Mouse (Mus musculus) midbrain, postnatal 0 days (tissue): Measurements from ENCODE around the gene Pigc. TPM values are rescaled to one million over a fixed set of nuclear protein-coding genes. Genes with fewer than 3 reads are reported as not detected.

Source experiments
- ATAC-seq: fragments of 200-750 bp; cut with Nextera tagmentation; 2 replicates; pipeline ENCODE4 v1.8.0; 2017; ENCODE audit warnings: moderate number of reproducible peaks, mild to moderate bottlenecking, moderate TSS enrichment, moderate library complexity; ENCODE audit not compliant: low FRiP score
- DNase-seq: peaks from one replicate; pipeline ENCODE4 v3.0.0-alpha.2; 2015; ENCODE audit warnings: low spot score
- H3K27ac ChIP-seq: fragments of 300-500 bp; sonication (generic); 2 replicates; pipeline ENCODE4 v1.5.1; 2014; ENCODE audit warnings: low read depth, mild to moderate bottlenecking, low read length, mixed read lengths
- H3K27me3 ChIP-seq: fragments of 300-500 bp; sonication (generic); 2 replicates; pipeline ENCODE4 v1.6.1; 2014; ENCODE audit warnings: low read length, control low read depth, mixed read lengths; ENCODE audit not compliant: insufficient read depth
- H3K36me3 ChIP-seq: fragments of 300-500 bp; sonication (generic); 2 replicates; pipeline ENCODE4 v1.6.1; 2014; ENCODE audit warnings: low read length, control low read depth, mixed read lengths; ENCODE audit not compliant: insufficient read depth
- H3K4me1 ChIP-seq: fragments of 300-500 bp; sonication (generic); 2 replicates; pipeline ENCODE4 v1.6.1; 2014; ENCODE audit warnings: mild to moderate bottlenecking, control low read depth, antibody characterized with exemption, low read length, mixed read lengths; ENCODE audit not compliant: insufficient read depth
- H3K4me2 ChIP-seq: fragments of 300-500 bp; sonication (generic); 2 replicates; pipeline ENCODE4 v1.6.1; 2014; ENCODE audit warnings: low read depth, mild to moderate bottlenecking, low read length, mixed read lengths; ENCODE audit not compliant: poor library complexity, severe bottlenecking
- H3K4me3 ChIP-seq: fragments of 300-500 bp; sonication (generic); 2 replicates; pipeline ENCODE4 v1.5.1; 2014; ENCODE audit warnings: low read depth, mild to moderate bottlenecking, low read length, moderate library complexity
- H3K9ac ChIP-seq: fragments of 300-500 bp; sonication (generic); replicated peaks from 2 replicates; pipeline ENCODE4 v1.6.1; 2014; ENCODE audit warnings: mild to moderate bottlenecking, low read length, moderate library complexity, mixed read lengths; ENCODE audit not compliant: poor library complexity, severe bottlenecking
- H3K9me3 ChIP-seq: fragments of 300-500 bp; sonication (generic); 2 replicates; pipeline ENCODE4 v1.6.1; 2016; ENCODE audit warnings: low read length, control low read depth
- CTCF ChIP-seq: IDR thresholded peaks from 2 replicates; pipeline ENCODE4 v1.5.1; 2016; ENCODE audit warnings: antibody characterized with exemption, mild to moderate bottlenecking
- WGBS: fragments of 180-500 bp; shearing (Covaris S2); extraction: QIAGEN DNeasy Blood & Tissue Kit; methylation state at CpG from one replicate; pipeline ENCODE4 v1.1.7; 2014; 5-methylcytosine and 5-hydroxymethylcytosine counted together
- polyA plus RNA-seq: library from polyadenylated mRNA; unstranded; fragments of >200 nt; fragmentation: Nextera tagmentation; extraction: Ambion mirVana; gene quantifications from 2 replicates; pipeline ENCODE4 v1.2.1, GENCODE M21; 2015
- total RNA-seq: library from RNA; depleted of rRNA; stranded (reverse); fragments of >200 nt; gene quantifications from 2 replicates; pipeline ENCODE4 v1.2.3, GENCODE M21; 2014

Gene Pigc
- total and polyA plus RNA-seq, 2 experiments from 2014 or later, result 14.5 to 22.6 TPM

DNA sequence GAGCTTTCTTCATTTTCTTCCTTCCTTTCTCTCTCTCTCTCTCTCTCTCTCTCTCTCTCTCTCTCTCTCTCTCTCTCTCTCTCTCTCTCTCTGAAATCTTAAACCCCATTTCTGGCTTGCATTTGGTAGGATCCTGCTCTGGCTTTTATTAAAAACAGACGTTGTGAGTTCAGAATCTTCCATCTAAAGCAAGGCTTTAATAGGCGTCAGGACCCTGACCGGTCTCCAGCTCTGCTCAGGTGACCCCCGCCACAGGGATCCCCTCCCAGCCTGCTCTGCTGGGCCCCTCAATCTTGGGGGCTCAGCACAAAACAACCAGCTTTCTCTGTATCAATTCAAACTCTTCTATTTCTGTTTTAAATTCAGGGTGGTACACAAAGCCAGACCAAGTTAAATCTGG is 39.2 kb downstream of the Pigc start:
- TF ChIP-seq CTCF, result no peak
- H3K27me3 ChIP-seq, result no peaks in the 10 kb centered on the region
- peaks cover 10% of the 10 kb centered on the region for H3K36me3 ChIP-seq
- H3K4me2 ChIP-seq, result no peak overlapping the region
- ATAC-seq (no peak), DNase-seq (no peak)
- H3K9ac ChIP-seq, result no peak overlapping the region
- no peak overlapping the region for H3K4me3 ChIP-seq
- H3K27ac ChIP-seq, result 0 out of 2 replicates have a peak overlapping the region, but pooled peaks have one; percentile 43
- peaks cover 8% of the 10 kb centered on the region; the same call in 1 of the 2 replicates for H3K4me1 ChIP-seq
- no peaks in the 10 kb centered on the region for H3K9me3 ChIP-seq
- WGBS, result 60% methylated on average over 4 of the region's 4 CpGs

DNA sequence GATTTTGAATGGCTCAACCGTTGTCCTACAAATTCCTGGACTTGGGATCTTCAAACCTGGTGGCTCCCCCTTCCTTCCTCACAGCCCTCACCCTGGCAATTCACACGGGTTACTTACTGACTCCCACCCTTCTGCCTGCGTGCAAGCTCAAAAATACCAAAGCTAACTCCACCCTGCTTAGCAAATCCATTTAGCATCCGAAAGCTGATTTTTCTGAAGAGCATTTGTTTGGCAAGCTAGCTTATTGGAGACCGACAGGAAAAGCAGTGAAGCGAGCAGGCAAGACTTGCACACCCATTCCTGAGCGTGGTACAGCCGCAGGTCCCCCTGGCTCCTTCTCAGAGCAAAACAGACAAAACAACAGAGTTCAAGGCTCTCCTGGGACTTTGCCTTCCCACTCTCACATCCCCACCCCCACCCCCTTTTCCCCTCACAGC is 39.7 kb downstream of the Pigc start:
- ATAC-seq (peak; percentile 39; the same call in 1 of the 2 replicates), DNase-seq (no peak)
- Histone ChIP-seq H3K36me3 (peaks cover 10% of the 10 kb centered on the region), H3K27ac (0 out of 2 replicates have a peak overlapping the region, but pooled peaks have one; percentile 43), H3K9ac (no peak overlapping the region), H3K4me3 (no peak overlapping the region), H3K27me3 (no peaks in the 10 kb centered on the region), H3K4me1 (peaks cover 8% of the 10 kb centered on the region; the same call in 1 of the 2 replicates), H3K9me3 (no peaks in the 10 kb centered on the region), H3K4me2 (no peak overlapping the region)
- 22% methylated on average over 8 of the region's 8 CpGs for WGBS
- no peak for TF ChIP-seq CTCF

DNA sequence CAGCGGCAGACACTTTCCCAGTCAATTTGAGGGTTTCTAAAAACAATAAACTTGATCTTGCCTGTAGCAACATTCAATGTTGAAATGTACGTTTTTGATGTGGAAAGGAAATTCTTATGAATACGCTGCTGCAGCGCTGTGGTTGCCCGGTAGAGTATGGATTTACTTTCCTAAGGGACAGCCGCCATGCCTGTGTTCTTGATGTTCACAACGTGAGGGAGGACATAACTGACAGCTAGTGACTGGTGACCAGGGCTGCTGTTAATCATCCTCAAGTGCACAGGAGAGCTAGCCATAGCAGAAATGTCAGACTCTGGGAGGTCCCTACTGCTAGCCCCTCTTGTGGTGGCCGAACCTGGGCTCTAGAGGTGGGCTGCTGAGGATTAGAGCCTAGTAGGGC is 40.1 kb downstream of the Pigc start:
- H3K9ac ChIP-seq, result no peak overlapping the region
- H3K4me2 ChIP-seq, result no peak overlapping the region
- ATAC-seq (no peak), DNase-seq (no peak)
- H3K36me3 ChIP-seq, result peaks cover 10% of the 10 kb centered on the region
- peaks cover 8% of the 10 kb centered on the region; the same call in 1 of the 2 replicates for H3K4me1 ChIP-seq
- no peaks in the 10 kb centered on the region for H3K9me3 ChIP-seq
- 52% methylated on average over 8 of the region's 8 CpGs for WGBS
- no peak overlapping the region for H3K4me3 ChIP-seq
- TF ChIP-seq CTCF, result no peak
- no peaks in the 10 kb centered on the region for H3K27me3 ChIP-seq
- H3K27ac ChIP-seq, result no peak overlapping the region

DNA sequence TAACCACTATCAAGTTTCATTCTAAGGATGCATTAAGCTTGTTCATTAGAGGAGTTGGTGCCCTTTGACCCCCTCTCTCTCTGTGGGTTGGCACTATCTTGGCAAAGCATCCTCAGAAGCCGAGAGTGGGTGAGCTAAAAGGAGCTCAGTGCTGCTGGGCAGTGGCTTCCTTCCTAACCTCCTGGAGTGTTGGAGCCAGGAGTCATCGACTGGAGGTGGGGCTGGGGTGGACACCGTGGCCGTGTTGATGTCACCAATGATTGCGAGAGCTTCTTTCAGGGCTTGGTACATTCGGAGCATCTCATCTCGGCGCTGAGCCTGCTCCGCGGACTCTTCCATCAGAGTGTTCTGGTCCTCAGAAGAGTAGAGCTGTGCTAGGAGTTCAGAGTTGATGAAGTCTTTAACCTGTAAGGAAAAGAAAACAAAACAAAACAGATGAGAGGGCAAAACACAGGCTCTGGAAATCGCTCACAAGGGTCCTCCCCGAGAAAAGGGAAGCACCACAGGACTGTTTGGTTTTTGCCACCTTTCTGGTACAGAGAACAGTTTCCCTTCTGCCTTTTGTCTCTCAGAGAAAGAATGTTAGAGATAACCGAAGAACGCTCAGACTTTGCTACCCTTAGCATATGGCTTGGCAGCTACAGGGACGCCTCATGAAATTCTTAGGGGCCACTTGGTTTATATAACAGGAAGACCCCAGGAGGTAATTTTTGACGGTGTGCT is 42.7 kb downstream of the Pigc start:
- ATAC-seq, result no peak
- no peak overlapping the region for H3K4me2 ChIP-seq

DNA sequence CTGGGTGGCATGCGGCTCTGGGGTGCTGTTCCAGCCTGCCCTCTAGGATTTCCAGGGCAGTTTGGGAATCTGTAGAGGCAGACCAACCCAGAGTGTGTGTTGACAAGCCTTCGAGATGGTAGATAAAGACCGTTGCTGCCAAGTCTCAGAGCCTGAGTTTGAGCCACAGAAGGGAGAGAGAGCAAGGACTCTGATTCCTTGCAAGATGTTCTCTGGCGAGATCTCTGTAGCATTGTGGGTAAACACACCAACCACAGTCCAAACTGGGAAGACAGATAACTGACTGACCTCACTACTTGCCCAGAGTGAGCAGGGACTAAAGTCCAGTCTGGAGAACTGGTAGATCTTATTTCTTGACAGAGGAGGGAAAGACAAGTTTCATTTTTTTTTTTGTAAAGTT is 44.6 kb downstream of the Pigc start:
- Histone ChIP-seq H3K27ac (no peak overlapping the region), H3K4me3 (no peak overlapping the region), H3K4me1 (0 out of 2 replicates have a peak, but pooled peaks cover 5% of the 10 kb centered on the region), H3K36me3 (peaks cover 10% of the 10 kb centered on the region), H3K9me3 (no peaks in the 10 kb centered on the region), H3K4me2 (no peak overlapping the region), H3K9ac (no peak overlapping the region), H3K27me3 (no peaks in the 10 kb centered on the region)
- DNase-seq (no peak), ATAC-seq (no peak)
- 87% methylated on average over 4 of the region's 4 CpGs for WGBS
- no peak for TF ChIP-seq CTCF

More for the DNA sequence above, 42.7 kb downstream of the Pigc start:
- Histone ChIP-seq H3K9ac (no peak overlapping the region), H3K9me3 (no peaks in the 10 kb centered on the region), H3K4me1 (0 out of 2 replicates have a peak, but pooled peaks cover 5% of the 10 kb centered on the region), H3K27ac (no peak overlapping the region), H3K27me3 (no peaks in the 10 kb centered on the region), H3K4me3 (no peak overlapping the region), H3K36me3 (peaks cover 10% of the 10 kb centered on the region)
- WGBS, result 81% methylated on average over 16 of the region's 16 CpGs
- no peak for TF ChIP-seq CTCF
- no peak for DNase-seq

DNA sequence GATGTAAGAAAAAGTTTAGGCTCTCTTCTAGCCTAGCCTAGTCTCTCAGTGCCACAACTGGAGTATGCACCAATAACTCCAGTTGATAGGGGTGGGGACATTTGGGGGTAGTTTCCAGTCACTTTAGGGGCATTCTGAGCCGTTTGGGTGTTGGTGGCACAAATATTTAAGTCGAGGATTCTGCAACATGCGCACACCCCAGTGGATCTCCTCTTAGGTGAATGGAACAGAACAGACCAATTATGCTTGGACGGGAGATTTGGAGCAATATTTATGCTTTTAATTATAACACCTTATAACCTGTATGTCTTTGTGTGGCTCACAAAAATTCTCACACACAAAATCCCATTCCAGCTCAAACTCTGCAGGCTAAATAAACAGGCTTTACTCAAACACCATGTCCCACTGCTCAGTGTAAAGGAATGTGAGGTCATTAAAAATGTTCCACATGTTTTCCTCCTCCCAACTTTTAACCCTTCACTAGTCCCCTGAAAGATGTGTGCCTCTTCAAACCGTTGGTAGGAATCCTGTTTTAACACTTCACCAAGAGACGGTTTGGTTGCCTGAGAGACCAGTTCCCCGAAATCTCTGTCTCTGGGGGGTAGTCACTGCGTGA is 46.4 kb downstream of the Pigc start:
- WGBS, result 72% methylated on average over 8 of the region's 8 CpGs
- Histone ChIP-seq H3K9me3 (no peaks in the 10 kb centered on the region), H3K4me1 (no peaks in the 10 kb centered on the region), H3K4me2 (no peak overlapping the region), H3K4me3 (no peak overlapping the region), H3K27ac (no peak overlapping the region), H3K27me3 (no peaks in the 10 kb centered on the region), H3K36me3 (peaks cover 7% of the 10 kb centered on the region), H3K9ac (no peak overlapping the region)
- no peak for TF ChIP-seq CTCF
- DNase-seq (no peak), ATAC-seq (no peak)
